Mouse (Mus musculus): ENCODE measurements around the gene Clk2. TPM values are rescaled to one million over a fixed set of nuclear protein-coding genes. Genes with fewer than 3 reads are reported as not detected.

Gene Clk2
- polyA plus RNA-seq, 1 experiment from 2014 or later = 32.0 TPM

GRCm38 (mm10) chr3:89181749-89182500 lies 17.3 kb downstream of the Clk2 start:
- H3K27me3 ChIP-seq = no peaks in the 10 kb centered on the region
- no peak for ATAC-seq (replicated peaks; ENCODE audit: low FRiP score)
- H3K9me3 ChIP-seq (replicated peaks) = no peaks in the 10 kb centered on the region
- peaks cover 57% of the 10 kb centered on the region for H3K4me1 ChIP-seq
- H3K4me3 ChIP-seq (replicated peaks) = no peak overlapping the region
- H3K4me2 ChIP-seq = no peak overlapping the region
- 91% methylated on average over 27 of the region's 27 CpGs for WGBS
- no peak overlapping the region for H3K9ac ChIP-seq
- H3K36me3 ChIP-seq = peaks cover 39% of the 10 kb centered on the region
- H3K27ac ChIP-seq = peak overlapping the region; percentile 89; the same call in 1 of the 2 replicates

GRCm38 (mm10) chr3:89182531-89183057 lies 18.0 kb downstream of the Clk2 start:
- peak; percentile 1; the same call in 1 of the 2 replicates for ATAC-seq (replicated peaks; ENCODE audit: low FRiP score)
- H3K27ac ChIP-seq = peak overlapping the region; percentile 89; the same call in 1 of the 2 replicates

GRCm38 (mm10) chr3:89183058-89183958 lies 18.7 kb downstream of the Clk2 start, which contains the start of gene Fam189b:
Fam189b (plus strand) TSS chr3:89183143.
- WGBS = 5% methylated on average over 39 of the region's 39 CpGs

More at GRCm38 (mm10) chr3:89182531-89183057, 18.0 kb downstream of the Clk2 start:
- H3K27me3 ChIP-seq = no peaks in the 10 kb centered on the region
- H3K4me3 ChIP-seq (replicated peaks) = peak overlapping the region; percentile 60
- WGBS = 43% methylated on average over 7 of the region's 7 CpGs
- peaks cover 62% of the 10 kb centered on the region for H3K4me1 ChIP-seq
- peaks cover 44% of the 10 kb centered on the region for H3K36me3 ChIP-seq
- no peak overlapping the region for H3K9ac ChIP-seq
- H3K4me2 ChIP-seq = peak overlapping the region; percentile 83
- H3K9me3 ChIP-seq (replicated peaks) = no peaks in the 10 kb centered on the region

GRCm38 (mm10) chr3:89183959-89184315 lies 19.3 kb downstream of the Clk2 start:
- H3K4me3 ChIP-seq (replicated peaks) = peak overlapping the region; percentile 60
- peak overlapping the region; percentile 83 for H3K4me2 ChIP-seq
- WGBS = 66% methylated on average over 6 of the region's 6 CpGs
- H3K4me1 ChIP-seq = peaks cover 65% of the 10 kb centered on the region
- H3K27me3 ChIP-seq = no peaks in the 10 kb centered on the region
- peak overlapping the region; percentile 54 for H3K9ac ChIP-seq
- peak overlapping the region; percentile 89 for H3K27ac ChIP-seq
- H3K9me3 ChIP-seq (replicated peaks) = no peaks in the 10 kb centered on the region
- no peak for ATAC-seq (replicated peaks; ENCODE audit: low FRiP score)
- H3K36me3 ChIP-seq = peaks cover 55% of the 10 kb centered on the region

More at GRCm38 (mm10) chr3:89183058-89183958, 18.7 kb downstream of the Clk2 start, which contains the start of gene Fam189b:
- peak; percentile 92 for ATAC-seq (replicated peaks; ENCODE audit: low FRiP score)
- Histone ChIP-seq H3K36me3 (peaks cover 50% of the 10 kb centered on the region), H3K4me2 (peak within 1 kb of the TSS; percentile 83), H3K27ac (peak within 1 kb of the TSS; percentile 89), H3K4me1 (peaks cover 65% of the 10 kb centered on the region), H3K27me3 (no peaks in the 10 kb centered on the region), H3K4me3 (replicated peaks) (peak within 1 kb of the TSS; percentile 60), H3K9ac (peak within 1 kb of the TSS; percentile 54), H3K9me3 (replicated peaks) (no peaks in the 10 kb centered on the region)

- Histone ChIP-seq H3K36me3 (peaks cover 27% of the 10 kb centered on the region), H3K9ac (no peak overlapping the region), H3K4me1 (peaks cover 60% of the 10 kb centered on the region)
Measured at GRCm38 (mm10) chr3:89187197-89187596, 22.6 kb downstream of the Clk2 start.

GRCm38 (mm10) chr3:89187690-89188477 lies 23.3 kb downstream of the Clk2 start:
- Histone ChIP-seq H3K27me3 (no peaks in the 10 kb centered on the region), H3K4me2 (peak overlapping the region; percentile 40), H3K4me1 (peaks cover 54% of the 10 kb centered on the region), H3K36me3 (peaks cover 25% of the 10 kb centered on the region), H3K4me3 (replicated peaks) (no peak overlapping the region), H3K9me3 (replicated peaks) (no peaks in the 10 kb centered on the region), H3K9ac (no peak overlapping the region), H3K27ac (peak overlapping the region; percentile 78)
- ATAC-seq (replicated peaks; ENCODE audit: low FRiP score) = no peak
- 59% methylated on average over 18 of the region's 18 CpGs for WGBS

More at GRCm38 (mm10) chr3:89187197-89187596, 22.6 kb downstream of the Clk2 start:
- Histone ChIP-seq H3K4me2 (peak overlapping the region; percentile 40), H3K9me3 (replicated peaks) (no peaks in the 10 kb centered on the region), H3K27ac (peak overlapping the region; percentile 78; the same call in 1 of the 2 replicates), H3K4me3 (replicated peaks) (no peak overlapping the region; the same call in 1 of the 2 replicates), H3K27me3 (no peaks in the 10 kb centered on the region)
- 35% methylated on average over 23 of the region's 23 CpGs for WGBS
- no peak for ATAC-seq (replicated peaks; ENCODE audit: low FRiP score)

GRCm38 (mm10) chr3:89188478-89188875 lies 23.9 kb downstream of the Clk2 start:
- no peaks in the 10 kb centered on the region for H3K27me3 ChIP-seq
- no peak overlapping the region for H3K4me3 ChIP-seq (replicated peaks)
- H3K4me1 ChIP-seq = peaks cover 52% of the 10 kb centered on the region
- 58% methylated on average over 12 of the region's 12 CpGs for WGBS
- no peak for ATAC-seq (replicated peaks; ENCODE audit: low FRiP score)
- peaks cover 25% of the 10 kb centered on the region for H3K36me3 ChIP-seq
- H3K4me2 ChIP-seq = peak overlapping the region; percentile 9; the same call in 1 of the 2 replicates
- no peak overlapping the region for H3K9ac ChIP-seq
- peak overlapping the region; percentile 78 for H3K27ac ChIP-seq
- H3K9me3 ChIP-seq (replicated peaks) = no peaks in the 10 kb centered on the region

- Histone ChIP-seq H3K36me3 (peaks cover 25% of the 10 kb centered on the region), H3K27ac (no peak overlapping the region), H3K4me3 (replicated peaks) (no peak overlapping the region), H3K4me2 (no peak overlapping the region), H3K9ac (no peak overlapping the region), H3K27me3 (no peaks in the 10 kb centered on the region), H3K9me3 (replicated peaks) (no peaks in the 10 kb centered on the region), H3K4me1 (peaks cover 34% of the 10 kb centered on the region)
- ATAC-seq (replicated peaks; ENCODE audit: low FRiP score) = no peak
- WGBS = 82% methylated on average over 8 of the region's 8 CpGs
Measured at GRCm38 (mm10) chr3:89190436-89190835, 25.8 kb downstream of the Clk2 start.

- no peak overlapping the region for H3K27ac ChIP-seq
- ATAC-seq (replicated peaks; ENCODE audit: low FRiP score) = no peak
- WGBS = 76% methylated on average over 1 of the region's 1 CpGs
- peaks cover 10% of the 10 kb centered on the region for H3K36me3 ChIP-seq
- no peak overlapping the region for H3K4me3 ChIP-seq (replicated peaks)
- no peaks in the 10 kb centered on the region for H3K9me3 ChIP-seq (replicated peaks)
- H3K4me1 ChIP-seq = peaks cover 19% of the 10 kb centered on the region
- H3K4me2 ChIP-seq = no peak overlapping the region
- no peaks in the 10 kb centered on the region for H3K27me3 ChIP-seq
- no peak overlapping the region for H3K9ac ChIP-seq
Measured at GRCm38 (mm10) chr3:89193351-89193750, 28.8 kb downstream of the Clk2 start.

- Histone ChIP-seq H3K9ac (no peak overlapping the region), H3K4me2 (no peak overlapping the region), H3K27ac (no peak overlapping the region), H3K4me1 (peaks cover 14% of the 10 kb centered on the region), H3K4me3 (replicated peaks) (no peak overlapping the region), H3K27me3 (no peaks in the 10 kb centered on the region), H3K9me3 (replicated peaks) (no peaks in the 10 kb centered on the region), H3K36me3 (peaks cover 5% of the 10 kb centered on the region; the same call in 1 of the 2 replicates)
- WGBS = 86% methylated on average over 2 of the region's 2 CpGs
- no peak for ATAC-seq (replicated peaks; ENCODE audit: low FRiP score)
Measured at GRCm38 (mm10) chr3:89193853-89194252, 29.3 kb downstream of the Clk2 start.
